Mouse (Mus musculus) hindbrain, embryonic 16.5 days (tissue): Measurements from ENCODE around the gene Slc39a7. TPM values are rescaled to one million over a fixed set of nuclear protein-coding genes. Genes with fewer than 3 reads are reported as not detected.

Source experiments
- ATAC-seq: fragments of 200-750 bp; cut with Nextera tagmentation; 2 replicates; pipeline ENCODE4 v1.8.0; 2017; ENCODE audit warnings: moderate TSS enrichment, moderate library complexity
- H3K27ac ChIP-seq: fragments of 300-500 bp; sonication (generic); 2 replicates; pipeline ENCODE4 v1.5.1; 2014; ENCODE audit warnings: low read depth, mild to moderate bottlenecking, control low read depth, low read length, moderate library complexity
- H3K27me3 ChIP-seq: fragments of 300-500 bp; sonication (generic); replicated peaks from 2 replicates; pipeline ENCODE4 v1.6.1; 2014; ENCODE audit warnings: low read length; ENCODE audit not compliant: control insufficient read depth, insufficient read depth
- H3K36me3 ChIP-seq: fragments of 300-500 bp; sonication (generic); 2 replicates; pipeline ENCODE4 v1.6.1; 2014; ENCODE audit warnings: mild to moderate bottlenecking, low read length, moderate library complexity, mixed read lengths; ENCODE audit not compliant: control insufficient read depth, insufficient read depth
- H3K4me1 ChIP-seq: fragments of 300-500 bp; sonication (generic); 2 replicates; pipeline ENCODE4 v1.6.1; 2014; ENCODE audit warnings: low read depth, low read length; ENCODE audit not compliant: control insufficient read depth, insufficient read depth
- H3K4me2 ChIP-seq: fragments of 300-500 bp; sonication (generic); 2 replicates; pipeline ENCODE4 v1.6.1; 2014; ENCODE audit warnings: mild to moderate bottlenecking, low read length, control low read depth, moderate library complexity
- H3K4me3 ChIP-seq: fragments of 300-500 bp; sonication (generic); 2 replicates; pipeline ENCODE4 v1.5.1; 2014; ENCODE audit warnings: mild to moderate bottlenecking, low read length, control low read depth, moderate library complexity
- H3K9ac ChIP-seq: fragments of 300-500 bp; sonication (generic); 2 replicates; pipeline ENCODE4 v1.6.1; 2014; ENCODE audit warnings: low read depth, mild to moderate bottlenecking, control low read depth, low read length, moderate library complexity
- H3K9me3 ChIP-seq: fragments of 300-500 bp; sonication (generic); 2 replicates; pipeline ENCODE4 v1.6.1; 2014; ENCODE audit warnings: mild to moderate bottlenecking, low read length, moderate library complexity; ENCODE audit not compliant: control insufficient read depth
- WGBS: fragments of 180-500 bp; shearing (Covaris S2); extraction: QIAGEN DNeasy Blood & Tissue Kit; methylation state at CpG from one replicate; pipeline ENCODE4 v1.1.7; 2014; 5-methylcytosine and 5-hydroxymethylcytosine counted together
- polyA plus RNA-seq: library from polyadenylated mRNA; unstranded; fragments of >200 nt; fragmentation: Nextera tagmentation; extraction: Ambion mirVana; gene quantifications from 2 replicates; pipeline ENCODE4 v1.2.1, GENCODE M21; 2015

The Slc39a7 gene
- polyA plus RNA-seq, 1 experiment from 2014 or later = 180 TPM

GRCm38 (mm10) chr17:34047404-34048050 is 16.0 kb upstream of the Slc39a7 start:
- WGBS = 98% methylated on average over 5 of the region's 5 CpGs
- H3K4me3 ChIP-seq = no peak overlapping the region

GRCm38 (mm10) chr17:34045941-34046340 is 14.5 kb upstream of the Slc39a7 start:
- 82% methylated on average over 14 of the region's 14 CpGs for WGBS
- Histone ChIP-seq H3K4me2 (no peak overlapping the region), H3K4me3 (no peak overlapping the region), H3K9me3 (peaks cover 3% of the 10 kb centered on the region; the same call in 1 of the 2 replicates), H3K27ac (no peak overlapping the region), H3K9ac (no peak overlapping the region), H3K4me1 (no peaks in the 10 kb centered on the region), H3K27me3 (no peaks in the 10 kb centered on the region), H3K36me3 (no peaks in the 10 kb centered on the region)
- no peak for ATAC-seq

More at GRCm38 (mm10) chr17:34047404-34048050, 16.0 kb upstream of the Slc39a7 start:
- H3K9ac ChIP-seq = no peak overlapping the region
- no peak for ATAC-seq
- no peak overlapping the region for H3K27ac ChIP-seq
- no peaks in the 10 kb centered on the region; the same call in 1 of the 2 replicates for H3K36me3 ChIP-seq
- no peaks in the 10 kb centered on the region for H3K4me1 ChIP-seq
- no peak overlapping the region for H3K4me2 ChIP-seq
- H3K27me3 ChIP-seq = no peaks in the 10 kb centered on the region
- peaks cover 3% of the 10 kb centered on the region; the same call in 1 of the 2 replicates for H3K9me3 ChIP-seq

- Histone ChIP-seq H3K9me3 (no peaks in the 10 kb centered on the region), H3K9ac (peak overlapping the region; percentile 62), H3K36me3 (peaks cover 22% of the 10 kb centered on the region), H3K4me3 (peak overlapping the region; percentile 30), H3K4me1 (peaks cover 19% of the 10 kb centered on the region), H3K27ac (no peak overlapping the region), H3K4me2 (peak overlapping the region; percentile 63), H3K27me3 (no peaks in the 10 kb centered on the region)
- peak; percentile 18; the same call in 1 of the 2 replicates for ATAC-seq
- WGBS = 22% methylated on average over 17 of the region's 17 CpGs
These were observed 8.3 kb upstream of the Slc39a7 start for GRCm38 (mm10) chr17:34039562-34040450.

- peaks cover 19% of the 10 kb centered on the region for H3K4me1 ChIP-seq
- no peak within 1 kb of the TSS for H3K27ac ChIP-seq
- peak within 1 kb of the TSS; percentile 62 for H3K9ac ChIP-seq
- ATAC-seq = peak; percentile 67
- WGBS = 9% methylated on average over 28 of the region's 28 CpGs
- H3K4me2 ChIP-seq = peak within 1 kb of the TSS; percentile 63
- peak within 1 kb of the TSS; percentile 30 for H3K4me3 ChIP-seq
- H3K36me3 ChIP-seq = peaks cover 25% of the 10 kb centered on the region
- H3K9me3 ChIP-seq = no peaks in the 10 kb centered on the region
- no peaks in the 10 kb centered on the region for H3K27me3 ChIP-seq
These were observed 7.5 kb upstream of the Slc39a7 start, which contains the start of gene Col11a2 for GRCm38 (mm10) chr17:34038878-34039561. TSS of gene Col11a2 (plus strand) at chr17:34039437.

GRCm38 (mm10) chr17:34038440-34038839 is 7.0 kb upstream of the Slc39a7 start:
- 7% methylated on average over 20 of the region's 21 CpGs for WGBS
- ATAC-seq = peak; percentile 31; the same call in 1 of the 2 replicates
- Histone ChIP-seq H3K4me3 (peak overlapping the region; percentile 30), H3K27me3 (no peaks in the 10 kb centered on the region), H3K9me3 (no peaks in the 10 kb centered on the region), H3K4me2 (peak overlapping the region; percentile 63), H3K9ac (peak overlapping the region; percentile 62), H3K27ac (no peak overlapping the region), H3K36me3 (peaks cover 26% of the 10 kb centered on the region), H3K4me1 (peaks cover 21% of the 10 kb centered on the region)

GRCm38 (mm10) chr17:34037241-34037640 is 5.8 kb upstream of the Slc39a7 start:
- Histone ChIP-seq H3K27ac (no peak overlapping the region), H3K4me2 (no peak overlapping the region), H3K4me1 (peaks cover 31% of the 10 kb centered on the region), H3K36me3 (peaks cover 26% of the 10 kb centered on the region), H3K9ac (no peak overlapping the region), H3K4me3 (no peak overlapping the region), H3K27me3 (no peaks in the 10 kb centered on the region), H3K9me3 (no peaks in the 10 kb centered on the region)
- no peak for ATAC-seq
- 95% methylated on average over 7 of the region's 7 CpGs for WGBS

- WGBS = 80% methylated on average over 10 of the region's 10 CpGs
- peaks cover 31% of the 10 kb centered on the region for H3K4me1 ChIP-seq
- no peak for ATAC-seq
These were observed 5.2 kb upstream of the Slc39a7 start for GRCm38 (mm10) chr17:34036647-34037046.

GRCm38 (mm10) chr17:34035517-34035916 is 4.0 kb upstream of the Slc39a7 start:
- Histone ChIP-seq H3K4me3 (no peak overlapping the region), H3K4me1 (peaks cover 34% of the 10 kb centered on the region), H3K27me3 (no peaks in the 10 kb centered on the region), H3K27ac (no peak overlapping the region), H3K9me3 (no peaks in the 10 kb centered on the region), H3K4me2 (no peak overlapping the region), H3K9ac (no peak overlapping the region), H3K36me3 (peaks cover 26% of the 10 kb centered on the region)
- no peak for ATAC-seq
- WGBS = 89% methylated on average over 8 of the region's 9 CpGs

More at GRCm38 (mm10) chr17:34036647-34037046, 5.2 kb upstream of the Slc39a7 start:
- H3K9ac ChIP-seq = no peak overlapping the region
- no peaks in the 10 kb centered on the region for H3K9me3 ChIP-seq
- H3K36me3 ChIP-seq = peaks cover 26% of the 10 kb centered on the region
- no peak overlapping the region for H3K4me2 ChIP-seq
- no peaks in the 10 kb centered on the region for H3K27me3 ChIP-seq
- H3K27ac ChIP-seq = no peak overlapping the region
- no peak overlapping the region for H3K4me3 ChIP-seq
